Mouse (Mus musculus) liver, embryonic 14.5 days (tissue): ENCODE results near the gene Atxn10. TPM values are rescaled to one million over a fixed set of nuclear protein-coding genes. Genes with fewer than 3 reads are reported as not detected.

Experiments
- ATAC-seq: fragments of 200-750 bp; cut with Nextera tagmentation; 2 replicates; pipeline ENCODE4 v1.8.0; 2017; ENCODE audit warnings: moderate number of reproducible peaks, mild to moderate bottlenecking, moderate library complexity; ENCODE audit not compliant: insufficient read depth
- DNase-seq, 3 experiments: peaks; one replicate each; pipeline ENCODE4 v3.0.0-alpha.2; 2012 to 2013; ENCODE audit warnings: low read depth in 3 of 3, low spot score in 3 of 3
- H3K27ac ChIP-seq: fragments of 300-500 bp; sonication (generic); 2 replicates; pipeline ENCODE4 v1.5.1; 2014; ENCODE audit warnings: moderate library complexity, mild to moderate bottlenecking, control low read depth, inconsistent platforms
- H3K27me3 ChIP-seq: fragments of 300-500 bp; sonication (generic); 2 replicates; pipeline ENCODE4 v1.6.1; 2014; ENCODE audit warnings: mild to moderate bottlenecking, low read length, moderate library complexity; ENCODE audit not compliant: control insufficient read depth, insufficient read depth
- H3K36me3 ChIP-seq: fragments of 300-500 bp; sonication (generic); replicated peaks from 2 replicates; pipeline ENCODE4 v1.6.1; 2014; ENCODE audit warnings: low read depth; ENCODE audit not compliant: control insufficient read depth, insufficient read depth
- H3K4me1 ChIP-seq, 2 experiments: fragments of 200-500 bp in 1 of 2; fragments of 300-500 bp in 1 of 2; sonication (generic) in 1 of 2; replicated peaks; 2 replicates each; pipeline ENCODE4 v1.6.1; 2012 to 2014; ENCODE audit warnings: antibody characterized with exemption in 1 of 2, inconsistent platforms in 1 of 2, low read length in 1 of 2; ENCODE audit not compliant: control insufficient read depth in 2 of 2, insufficient read depth in 2 of 2
- H3K4me2 ChIP-seq: fragments of 300-500 bp; sonication (generic); 2 replicates; pipeline ENCODE4 v1.6.1; 2014; ENCODE audit warnings: low read depth, mild to moderate bottlenecking, control low read depth, moderate library complexity
- H3K4me3 ChIP-seq, 2 experiments: fragments of 200-500 bp in 1 of 2; fragments of 300-500 bp in 1 of 2; sonication (generic) in 1 of 2; 2 replicates each; pipeline ENCODE4 v1.5.1; 2012 to 2014; ENCODE audit warnings: low read depth in 2 of 2, low read length in 2 of 2, mild to moderate bottlenecking in 2 of 2, control low read depth in 1 of 2, inconsistent platforms in 1 of 2, moderate library complexity in 1 of 2; ENCODE audit not compliant: insufficient read depth in 1 of 2
- H3K9ac ChIP-seq: fragments of 300-500 bp; sonication (generic); replicated peaks from 2 replicates; pipeline ENCODE4 v1.6.1; 2014; ENCODE audit warnings: mild to moderate bottlenecking, control low read depth, moderate library complexity
- H3K9me3 ChIP-seq: fragments of 300-500 bp; sonication (generic); 2 replicates; pipeline ENCODE4 v1.6.1; 2016; ENCODE audit warnings: low read length, mixed read lengths; ENCODE audit not compliant: control insufficient read depth
- CTCF ChIP-seq: IDR thresholded peaks from 2 replicates; pipeline ENCODE4 v1.5.1; 2016; ENCODE audit warnings: antibody characterized with exemption, low read depth, control low read depth
- EP300 ChIP-seq: IDR thresholded peaks from 2 replicates; pipeline ENCODE4 v1.6.1; 2016; ENCODE audit warnings: antibody characterized with exemption, low read depth
- WGBS: fragments of 180-500 bp; shearing (Covaris S2); extraction: QIAGEN DNeasy Blood & Tissue Kit; methylation state at CpG from one replicate; pipeline ENCODE4 v1.1.7; 2014; ENCODE audit not compliant: insufficient replicate concordance; 5-methylcytosine and 5-hydroxymethylcytosine counted together
- polyA plus RNA-seq, 2 experiments: library from polyadenylated mRNA; depleted of rRNA in 1 of 2; stranded (reverse) in 1 of 2; unstranded in 1 of 2; fragments of >200 nt; fragmentation: Nextera tagmentation in 1 of 2; extraction: Ambion mirVana in 1 of 2; gene quantifications; 2 replicates each; pipeline versions ENCODE4 v1.2.1 to v1.2.3; 2012 to 2014

Atxn10 gene
- polyA plus RNA-seq, 2 experiments, result 35.0 to 69.1 TPM

DNA sequence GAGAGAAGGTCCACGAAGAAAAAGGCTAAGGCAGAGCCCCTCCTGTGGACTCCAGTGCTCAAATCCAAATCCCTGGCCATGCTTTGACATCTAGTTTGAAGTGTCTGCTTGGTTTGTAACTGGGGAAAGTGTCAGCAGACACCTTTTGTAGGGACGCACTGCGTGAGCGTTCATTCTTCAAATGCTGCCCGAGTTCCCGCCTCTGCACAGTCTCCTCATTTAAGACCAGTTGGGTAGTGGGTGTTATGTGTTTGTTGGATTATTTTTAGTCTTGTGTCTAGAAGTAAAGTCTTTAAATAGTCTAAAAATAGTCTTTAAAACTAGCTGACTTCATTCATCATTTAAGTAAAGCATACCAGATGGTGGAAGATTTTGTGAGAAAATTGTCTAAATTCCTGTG, 92.1 kb downstream of the Atxn10 start:
- H3K9ac ChIP-seq, result no peak overlapping the region
- ATAC-seq, result no peak
- H3K9me3 ChIP-seq, result no peaks in the 10 kb centered on the region
- H3K27me3 ChIP-seq, result no peaks in the 10 kb centered on the region
- no peak overlapping the region for H3K27ac ChIP-seq
- TF ChIP-seq EP300 (no peak), CTCF (no peak)
- no peaks in the 10 kb centered on the region for H3K36me3 ChIP-seq
- no peaks in the 10 kb centered on the region for H3K4me1 ChIP-seq
- no peak overlapping the region for H3K4me2 ChIP-seq
- no peak overlapping the region for H3K4me3 ChIP-seq
- WGBS, result 82% methylated on average over 6 of the region's 6 CpGs
- DNase-seq, result no peak

DNA sequence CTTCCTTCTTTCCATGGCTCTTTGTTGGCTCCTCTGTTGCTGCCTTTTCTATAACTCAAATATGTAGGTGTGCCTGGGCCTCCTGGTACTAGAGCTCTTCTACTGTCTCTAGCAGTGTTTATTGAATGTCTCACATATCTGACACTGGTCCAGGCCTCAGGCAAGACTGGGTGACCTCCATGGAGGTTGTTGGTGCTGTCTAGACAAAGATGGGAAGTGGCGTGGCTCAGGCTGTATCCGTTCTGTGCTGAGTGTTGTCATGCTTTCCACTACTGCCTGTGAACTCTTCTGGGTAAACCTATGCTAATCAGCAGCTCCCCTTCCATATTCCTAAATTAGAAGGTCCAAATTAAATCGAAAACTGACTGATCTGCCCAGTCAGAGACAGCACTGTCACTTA, 106.5 kb downstream of the Atxn10 start:
- no peak overlapping the region for H3K4me2 ChIP-seq
- no peaks in the 10 kb centered on the region for H3K27me3 ChIP-seq
- no peak overlapping the region for H3K9ac ChIP-seq
- 68% methylated on average over 3 of the region's 3 CpGs for WGBS
- no peak overlapping the region for H3K4me3 ChIP-seq
- H3K4me1 ChIP-seq, result no peaks in the 10 kb centered on the region
- H3K27ac ChIP-seq, result no peak overlapping the region
- ATAC-seq (no peak), DNase-seq (no peak)
- no peaks in the 10 kb centered on the region for H3K36me3 ChIP-seq
- H3K9me3 ChIP-seq, result no peaks in the 10 kb centered on the region
- TF ChIP-seq EP300 (no peak), CTCF (no peak)

DNA sequence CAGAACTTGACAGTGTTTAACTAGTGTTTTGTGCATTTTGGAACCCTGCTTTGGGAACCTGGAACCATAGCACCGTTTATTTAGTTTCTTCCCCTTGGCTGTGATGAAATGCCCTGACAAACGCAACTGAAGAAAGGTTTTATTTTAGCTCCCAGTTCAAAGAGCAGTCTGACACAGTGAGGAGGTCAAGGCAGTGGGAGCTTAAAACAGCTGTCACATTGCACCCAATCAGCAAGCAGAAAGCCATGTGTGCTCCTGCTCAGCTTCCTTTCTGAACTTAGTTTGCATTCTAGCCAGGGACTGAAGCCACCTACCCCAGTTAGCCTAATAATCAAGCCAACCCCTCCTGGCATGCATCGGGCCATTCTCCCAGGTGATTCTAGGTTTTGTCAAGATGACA, 110.6 kb downstream of the Atxn10 start:
- 67% methylated on average over 3 of the region's 3 CpGs for WGBS
- H3K27ac ChIP-seq, result no peak overlapping the region
- H3K4me2 ChIP-seq, result no peak overlapping the region
- no peaks in the 10 kb centered on the region; the same call in 1 of the 2 replicates for H3K36me3 ChIP-seq
- TF ChIP-seq CTCF (no peak), EP300 (no peak)
- ATAC-seq (no peak), DNase-seq (no peak)
- H3K4me3 ChIP-seq, result no peak overlapping the region
- H3K9me3 ChIP-seq, result no peaks in the 10 kb centered on the region
- H3K27me3 ChIP-seq, result no peaks in the 10 kb centered on the region
- no peaks in the 10 kb centered on the region for H3K4me1 ChIP-seq
- H3K9ac ChIP-seq, result no peak overlapping the region

DNA sequence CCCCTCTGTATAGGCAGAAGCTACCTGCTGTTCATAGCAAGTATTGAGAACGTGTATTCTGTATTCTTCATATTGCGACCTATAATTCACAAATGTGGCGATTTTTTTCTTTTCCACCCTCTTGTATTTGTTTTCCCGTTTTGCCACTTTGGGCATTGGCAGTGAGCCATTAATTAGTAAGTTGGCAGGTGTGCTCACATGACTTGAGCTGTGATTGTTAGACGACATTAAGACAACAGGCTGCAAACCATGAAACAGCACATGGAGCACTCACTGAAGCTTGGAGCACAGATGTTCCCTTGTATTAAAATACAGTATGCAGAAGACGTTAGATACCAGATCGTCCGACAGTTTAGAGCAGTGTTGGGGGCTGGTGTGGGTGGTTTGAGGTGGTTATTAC, 120.8 kb downstream of the Atxn10 start:
- Histone ChIP-seq H3K4me2 (no peak overlapping the region), H3K27me3 (no peaks in the 10 kb centered on the region), H3K9ac (no peak overlapping the region), H3K27ac (no peak overlapping the region), H3K9me3 (no peaks in the 10 kb centered on the region), H3K4me1 (no peaks in the 10 kb centered on the region), H3K4me3 (no peak overlapping the region), H3K36me3 (no peaks in the 10 kb centered on the region)
- 74% methylated on average over 8 of the region's 8 CpGs for WGBS
- no peak for DNase-seq
- no peak for ATAC-seq
- TF ChIP-seq EP300 (no peak), CTCF (no peak)

DNA sequence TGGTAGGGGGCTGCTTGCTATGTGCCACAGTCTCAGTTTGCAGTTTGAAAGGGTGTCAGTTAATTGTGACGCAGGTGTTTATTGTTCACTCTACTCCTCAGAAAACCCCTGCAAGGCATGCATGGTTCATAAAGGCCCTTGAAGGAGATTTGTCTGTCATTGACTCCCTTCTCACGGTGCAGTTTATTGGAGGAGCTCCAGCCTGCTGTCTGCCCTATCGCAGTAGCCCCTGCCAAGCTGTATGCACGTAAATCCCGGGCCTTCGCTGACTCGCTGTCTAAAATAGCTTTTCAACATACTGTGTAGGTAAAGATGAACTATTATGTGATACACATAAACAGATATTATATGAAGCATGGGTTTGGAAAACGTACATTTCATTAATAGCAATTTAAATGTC, 121.8 kb downstream of the Atxn10 start:
- DNase-seq, result no peak
- Histone ChIP-seq H3K36me3 (no peaks in the 10 kb centered on the region), H3K27ac (no peak overlapping the region), H3K4me3 (no peak overlapping the region), H3K9me3 (no peaks in the 10 kb centered on the region), H3K9ac (no peak overlapping the region), H3K4me1 (no peaks in the 10 kb centered on the region), H3K27me3 (no peaks in the 10 kb centered on the region), H3K4me2 (no peak overlapping the region)
- ATAC-seq, result no peak
- TF ChIP-seq CTCF (no peak), EP300 (no peak)
- WGBS, result 85% methylated on average over 8 of the region's 8 CpGs

DNA sequence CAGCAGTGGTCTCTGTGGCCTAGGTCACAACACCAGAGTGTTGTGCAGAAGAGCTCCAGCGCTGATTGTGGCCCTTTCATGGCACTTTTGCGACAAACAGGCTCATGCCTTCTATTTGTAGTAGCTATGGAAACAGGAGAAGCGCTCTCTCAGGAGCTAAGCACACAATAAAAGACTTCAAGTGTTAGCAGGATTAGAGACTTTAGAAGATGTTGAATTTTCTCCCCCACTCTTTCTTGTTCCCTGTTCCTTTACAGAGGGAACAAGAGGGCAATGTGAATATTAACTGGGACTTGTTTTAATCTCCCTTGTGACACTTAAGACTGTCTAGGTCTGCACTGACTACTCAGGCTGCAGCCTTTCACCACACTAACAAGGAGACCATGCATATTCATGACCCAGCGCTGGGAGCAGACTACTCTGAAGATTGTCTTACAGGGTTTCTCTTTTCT, 122.6 kb downstream of the Atxn10 start:
- Histone ChIP-seq H3K4me3 (no peak overlapping the region), H3K27ac (no peak overlapping the region), H3K9ac (no peak overlapping the region), H3K27me3 (no peaks in the 10 kb centered on the region), H3K4me1 (no peaks in the 10 kb centered on the region), H3K9me3 (no peaks in the 10 kb centered on the region), H3K4me2 (no peak overlapping the region), H3K36me3 (no peaks in the 10 kb centered on the region)
- 63% methylated on average over 4 of the region's 4 CpGs for WGBS
- ATAC-seq (no peak), DNase-seq (no peak)
- TF ChIP-seq CTCF (no peak), EP300 (no peak)
